Mouse (Mus musculus) brain, adult 2 months (tissue): ENCODE measurements around the gene Prm1.

Experiments
- DNase-seq: peaks from one replicate; pipeline ENCODE4 v3.0.0; 2011; ENCODE audit warnings: low read depth, low spot score

The Prm1 gene

DNA sequence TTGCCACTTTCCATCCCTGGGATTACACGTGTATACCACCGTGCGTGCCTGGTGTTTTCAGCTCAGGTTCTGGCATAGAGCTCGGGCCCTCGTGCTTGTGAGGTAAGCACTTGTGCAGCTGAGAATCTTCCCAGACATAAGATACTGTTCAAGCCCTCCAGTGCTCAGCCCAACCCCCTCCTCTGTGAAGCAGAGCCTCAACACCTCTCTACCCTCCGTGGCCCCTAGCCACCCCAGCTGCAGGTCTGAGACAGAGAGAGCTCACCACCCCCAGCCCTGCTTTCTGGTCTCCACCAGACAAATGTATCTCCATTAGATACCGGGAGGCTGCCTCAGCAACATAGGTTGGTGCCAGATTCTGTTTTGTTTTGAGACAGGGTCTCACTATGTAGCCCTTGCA, 56.4 kb downstream of the Prm1 start:
- no peak for DNase-seq
